Mouse (Mus musculus) myocyte (in vitro differentiated cells): ENCODE results near the gene Abca7. TPM values are rescaled to one million over a fixed set of nuclear protein-coding genes. Genes with fewer than 3 reads are reported as not detected.
A peak's percentile ranks its signal among the peaks of the same experiment; 100 is the strongest.

ENCODE experiments used
- H3K27me3 ChIP-seq: one replicate; pipeline ENCODE4 v1.6.1; 2011; ENCODE audit not compliant: control insufficient read depth, insufficient read depth, insufficient read length
- H3K36me3 ChIP-seq: one replicate; pipeline ENCODE4 v1.6.1; 2011; ENCODE audit not compliant: control insufficient read depth, insufficient read depth
- H3K4me2 ChIP-seq: one replicate; pipeline ENCODE4 v1.6.1; 2011; ENCODE audit warnings: low read depth, control low read depth
- H3K4me3 ChIP-seq: one replicate; pipeline ENCODE4 v1.5.1; 2011; ENCODE audit warnings: mild to moderate bottlenecking, control low read depth, moderate library complexity
- H3K79me2 ChIP-seq: one replicate; pipeline ENCODE4 v1.6.1; 2011; ENCODE audit not compliant: control insufficient read depth, insufficient read depth
- H3ac ChIP-seq: one replicate; pipeline ENCODE4 v1.6.1; 2011; ENCODE audit not compliant: control insufficient read depth, insufficient read length
- CEBPB ChIP-seq: IDR thresholded peaks from 2 replicates; pipeline ENCODE4 v1.6.1; 2011; ENCODE audit warnings: mild to moderate bottlenecking, moderate library complexity; ENCODE audit not compliant: poor library complexity, insufficient read depth, severe bottlenecking
- E2F4 ChIP-seq: IDR thresholded peaks from one replicate; pipeline ENCODE4 v1.6.1; 2011; ENCODE audit warnings: mild to moderate bottlenecking, control low read depth, moderate library complexity; ENCODE audit not compliant: insufficient read depth
- MAX ChIP-seq: IDR thresholded peaks from one replicate; pipeline ENCODE4 v1.6.1; 2011; ENCODE audit warnings: low read depth, mild to moderate bottlenecking, control low read depth
- MYOD1 ChIP-seq, 3 experiments: IDR thresholded peaks; one replicate each; pipeline ENCODE4 v1.6.1; 2011; ENCODE audit warnings: control low read depth in 2 of 3, low read depth in 2 of 3, mild to moderate bottlenecking in 2 of 3, moderate library complexity in 1 of 3; ENCODE audit not compliant: insufficient read length in 2 of 3, control insufficient read depth in 1 of 3
- MYOG ChIP-seq, 3 experiments: IDR thresholded peaks; one replicate each; pipeline ENCODE4 v1.6.1; 2011; ENCODE audit warnings: control low read depth in 2 of 3, low read depth in 2 of 3, mild to moderate bottlenecking in 2 of 3; ENCODE audit not compliant: insufficient read length in 2 of 3, control insufficient read depth in 1 of 3, insufficient read depth in 1 of 3
- POLR2A ChIP-seq: IDR thresholded peaks from one replicate; pipeline ENCODE4 v1.6.1; 2011; ENCODE audit warnings: low read depth, mild to moderate bottlenecking, control low read depth, moderate library complexity; ENCODE audit not compliant: insufficient read length
- POLR2AphosphoS2 ChIP-seq: IDR thresholded peaks from one replicate; pipeline ENCODE4 v1.6.1; 2011; ENCODE audit warnings: low read depth, control low read depth; ENCODE audit not compliant: insufficient read length
- REST ChIP-seq: IDR thresholded peaks from one replicate; pipeline ENCODE4 v1.6.1; 2011; ENCODE audit warnings: mild to moderate bottlenecking, control low read depth, moderate library complexity; ENCODE audit not compliant: insufficient read depth, insufficient read length
- SRF ChIP-seq: IDR thresholded peaks from one replicate; pipeline ENCODE4 v1.6.1; 2011; ENCODE audit warnings: low read depth; ENCODE audit not compliant: control insufficient read depth, insufficient read length
- TCF12 ChIP-seq: IDR thresholded peaks from one replicate; pipeline ENCODE4 v1.6.1; 2011; ENCODE audit warnings: mild to moderate bottlenecking, control low read depth; ENCODE audit not compliant: poor library complexity, insufficient read depth, severe bottlenecking
- TCF3 ChIP-seq: IDR thresholded peaks from one replicate; pipeline ENCODE4 v1.6.1; 2011; ENCODE audit warnings: low read depth, control low read depth; ENCODE audit not compliant: insufficient read length
- USF1 ChIP-seq: IDR thresholded peaks from one replicate; pipeline ENCODE4 v1.6.1; 2011; ENCODE audit warnings: low read depth, mild to moderate bottlenecking, control low read depth, moderate library complexity
- polyA plus RNA-seq: library from polyadenylated mRNA; unstranded; fragments of >200 nt; fragmentation: generic; extraction: Trizol; gene quantifications from one replicate; pipeline ENCODE4 v1.2.1, GENCODE M21; 2012; ENCODE audit warnings: missing spikeins

Abca7 gene
- polyA plus RNA-seq, 1 experiment, result 15.6 TPM

GRCm38 (mm10) chr10:80057683-80058326 is 61.5 kb downstream of the Abca7 start:
- TF ChIP-seq POLR2AphosphoS2 (peak; percentile 65), MAX (no peak), MYOD1 (IDR thresholded peaks at IDR 0.05; ENCODE audit: control insufficient read depth in 1 of 3, insufficient read length in 2 of 3, low read depth in 2 of 3) (no peak), POLR2A (peak; percentile 37)
- no peak overlapping the region for H3K4me3 ChIP-seq
- peaks cover 23% of the 10 kb centered on the region for H3K79me2 ChIP-seq
- H3K27me3 ChIP-seq, result no peaks in the 10 kb centered on the region
- H3ac ChIP-seq, result no peak overlapping the region
- peaks cover 11% of the 10 kb centered on the region for H3K36me3 ChIP-seq
- H3K4me2 ChIP-seq, result no peak overlapping the region

- Histone ChIP-seq H3K4me2 (no peak overlapping the region), H3K4me3 (no peak overlapping the region), H3K27me3 (no peaks in the 10 kb centered on the region), H3K36me3 (peaks cover 12% of the 10 kb centered on the region), H3K79me2 (no peaks in the 10 kb centered on the region), H3ac (no peak overlapping the region)
- TF ChIP-seq CEBPB, result no peak
- TF ChIP-seq MYOD1 (IDR thresholded peaks at IDR 0.05; ENCODE audit: control insufficient read depth in 1 of 3, insufficient read length in 2 of 3, low read depth in 2 of 3), result peak in 1 of 3 experiments; percentile 6
- peak in 2 of 3 experiments; percentile 67 to 76 for TF ChIP-seq MYOG (IDR thresholded peaks at IDR 0.05; ENCODE audit: control insufficient read depth in 1 of 3, insufficient read depth in 1 of 3, insufficient read length in 2 of 3, low read depth in 2 of 3)
These were observed 66.8 kb downstream of the Abca7 start for GRCm38 (mm10) chr10:80063104-80063503.

GRCm38 (mm10) chr10:80063877-80064650 is 67.8 kb downstream of the Abca7 start:
- H3K27me3 ChIP-seq, result no peaks in the 10 kb centered on the region
- no peak overlapping the region for H3K4me3 ChIP-seq
- no peaks in the 10 kb centered on the region for H3K79me2 ChIP-seq
- no peak for TF ChIP-seq TCF3
- TF ChIP-seq E2F4, result no peak
- no peak for TF ChIP-seq POLR2A
- no peak for TF ChIP-seq MYOG (IDR thresholded peaks at IDR 0.05; ENCODE audit: control insufficient read depth in 1 of 3, insufficient read depth in 1 of 3, insufficient read length in 2 of 3, low read depth in 2 of 3)
- TF ChIP-seq CEBPB, result no peak
- TF ChIP-seq POLR2AphosphoS2, result no peak
- TF ChIP-seq SRF, result no peak
- no peak for TF ChIP-seq USF1
- TF ChIP-seq REST, result no peak
- TF ChIP-seq MAX, result no peak
- no peak for TF ChIP-seq TCF12
- no peak for TF ChIP-seq MYOD1 (IDR thresholded peaks at IDR 0.05; ENCODE audit: control insufficient read depth in 1 of 3, insufficient read length in 2 of 3, low read depth in 2 of 3)
- no peak overlapping the region for H3K4me2 ChIP-seq
- no peak overlapping the region for H3ac ChIP-seq
- H3K36me3 ChIP-seq, result peaks cover 12% of the 10 kb centered on the region

Other genes starting within 250 kb of the Abca7 start
- gene Polrmt, start 249.9 kb upstream of the Abca7 start, polyA plus RNA-seq, result 82.3 TPM
- 0.26 TPM for gene Fgf22, start 241.4 kb upstream of the Abca7 start, polyA plus RNA-seq
- gene Rnf126, start 229.5 kb upstream of the Abca7 start, polyA plus RNA-seq, result 91.3 TPM
- 28.9 TPM for gene Fstl3, start 219.2 kb upstream of the Abca7 start, polyA plus RNA-seq
- gene Prss57, start 205.5 kb upstream of the Abca7 start, polyA plus RNA-seq, result 0.07 TPM
- gene Palm, start 202.9 kb upstream of the Abca7 start, polyA plus RNA-seq, result 70.0 TPM
- gene Misp, start 175.5 kb upstream of the Abca7 start, polyA plus RNA-seq, result 0.06 TPM
- 158 TPM for gene Ptbp1, start 142.1 kb upstream of the Abca7 start, polyA plus RNA-seq
- gene Prtn3, start 122.0 kb upstream of the Abca7 start, polyA plus RNA-seq, result 0.22 TPM
- 5.4 TPM for gene Plppr3, start 121.9 kb upstream of the Abca7 start, polyA plus RNA-seq
- not detected for gene Elane, start 110.2 kb upstream of the Abca7 start, polyA plus RNA-seq
- not detected for gene Cfd, start 105.6 kb upstream of the Abca7 start, polyA plus RNA-seq
- gene Med16, start 87.6 kb upstream of the Abca7 start, polyA plus RNA-seq, result 31.4 TPM
- gene Gm26602, start 85.6 kb upstream of the Abca7 start, polyA plus RNA-seq, result not detected
- gene Kiss1r, start 79.5 kb upstream of the Abca7 start, polyA plus RNA-seq, result 0.59 TPM
- gene R3hdm4, start 75.3 kb upstream of the Abca7 start, polyA plus RNA-seq, result 69.0 TPM
- 1.2 TPM for gene Arid3a, start 69.5 kb upstream of the Abca7 start, polyA plus RNA-seq
- gene Wdr18, start 36.3 kb upstream of the Abca7 start, polyA plus RNA-seq, result 35.1 TPM
- gene Grin3b, start 25.8 kb upstream of the Abca7 start, polyA plus RNA-seq, result 0.73 TPM
- gene Tmem259, start 12.2 kb upstream of the Abca7 start, polyA plus RNA-seq, result 152 TPM
- gene Cnn2, start 7.9 kb upstream of the Abca7 start, polyA plus RNA-seq, result 109 TPM
- 0.53 TPM for gene Arhgap45, start 20.2 kb downstream of the Abca7 start, polyA plus RNA-seq
- 209 TPM for gene Polr2e, start 43.3 kb downstream of the Abca7 start, polyA plus RNA-seq
- 1,278 TPM for gene Gpx4, start 50.7 kb downstream of the Abca7 start, polyA plus RNA-seq
- 44.6 TPM for gene Sbno2, start 109.1 kb downstream of the Abca7 start, polyA plus RNA-seq
- 150 TPM for gene Stk11, start 119.3 kb downstream of the Abca7 start, polyA plus RNA-seq
- gene Atp5d, start 142.1 kb downstream of the Abca7 start, polyA plus RNA-seq, result 1,163 TPM
- gene Cbarp, start 144.3 kb downstream of the Abca7 start, polyA plus RNA-seq, result 10.0 TPM
- gene Midn, start 151.8 kb downstream of the Abca7 start, polyA plus RNA-seq, result 131 TPM
- 54.2 TPM for gene Cirbp, start 169.5 kb downstream of the Abca7 start, polyA plus RNA-seq
- 23.5 TPM for gene 1600002K03Rik, start 176.4 kb downstream of the Abca7 start, polyA plus RNA-seq
- gene Efna2, start 183.0 kb downstream of the Abca7 start, polyA plus RNA-seq, result 3.6 TPM
- gene Mum1, start 229.9 kb downstream of the Abca7 start, polyA plus RNA-seq, result 30.7 TPM